Mouse (Mus musculus) forebrain, embryonic 14.5 days (tissue): ENCODE measurements around the gene Speer4c. TPM values are rescaled to one million over a fixed set of nuclear protein-coding genes. Genes with fewer than 3 reads are reported as not detected.
"Not testable (repeated sequence)": the region's sequence is repeated elsewhere in the genome, so short reads cannot be mapped to it uniquely, and the experiment has no call there.

Source experiments
- ATAC-seq: fragments of 200-750 bp; cut with Nextera tagmentation; 2 replicates; pipeline ENCODE4 v1.8.0; 2017; ENCODE audit warnings: mild to moderate bottlenecking, moderate library complexity
- DNase-seq: peaks from one replicate; pipeline ENCODE4 v3.0.0-alpha.2; 2015; ENCODE audit warnings: low spot score
- H3K27ac ChIP-seq: fragments of 300-500 bp; sonication (generic); 2 replicates; pipeline ENCODE4 v1.5.1; 2014; ENCODE audit warnings: low read depth, mild to moderate bottlenecking, control low read depth, low read length, moderate library complexity
- H3K27me3 ChIP-seq: fragments of 300-500 bp; sonication (generic); replicated peaks from 2 replicates; pipeline ENCODE4 v1.6.1; 2014; ENCODE audit warnings: low read length, control low read depth, mixed read lengths; ENCODE audit not compliant: control insufficient read depth, insufficient read depth
- H3K36me3 ChIP-seq: fragments of 300-500 bp; sonication (generic); 2 replicates; pipeline ENCODE4 v1.6.1; 2014; ENCODE audit warnings: low read length, control low read depth; ENCODE audit not compliant: control insufficient read depth, insufficient read depth
- H3K4me1 ChIP-seq: fragments of 300-500 bp; sonication (generic); 2 replicates; pipeline ENCODE4 v1.6.1; 2014; ENCODE audit warnings: antibody characterized with exemption, low read length, control low read depth; ENCODE audit not compliant: control insufficient read depth, insufficient read depth
- H3K4me2 ChIP-seq: fragments of 300-500 bp; sonication (generic); 2 replicates; pipeline ENCODE4 v1.6.1; 2014; ENCODE audit warnings: mild to moderate bottlenecking, control low read depth, low read length
- H3K4me3 ChIP-seq: fragments of 300-500 bp; sonication (generic); 2 replicates; pipeline ENCODE4 v1.5.1; 2014; ENCODE audit warnings: low read depth, low read length, control low read depth
- H3K9ac ChIP-seq: fragments of 300-500 bp; sonication (generic); 2 replicates; pipeline ENCODE4 v1.6.1; 2014; ENCODE audit warnings: mild to moderate bottlenecking, low read length, control low read depth, moderate library complexity
- H3K9me3 ChIP-seq: fragments of 300-500 bp; sonication (generic); replicated peaks from 2 replicates; pipeline ENCODE4 v1.6.1; 2016; ENCODE audit warnings: low read length, control low read depth, mixed read lengths; ENCODE audit not compliant: control insufficient read depth
- WGBS: fragments of 180-500 bp; shearing (Covaris S2); extraction: QIAGEN DNeasy Blood & Tissue Kit; methylation state at CpG from one replicate; pipeline ENCODE4 v1.1.7; 2014; 5-methylcytosine and 5-hydroxymethylcytosine counted together
- polyA plus RNA-seq: library from polyadenylated mRNA; unstranded; fragments of >200 nt; fragmentation: Nextera tagmentation; extraction: Ambion mirVana; gene quantifications from 2 replicates; pipeline ENCODE4 v1.2.1, GENCODE M21; 2014

Speer4c gene
- not detected in 2 replicates for polyA plus RNA-seq

GRCm38 (mm10) chr5:15714171-15714570 lies at the start of gene Speer4c:
Gene Speer4c, minus strand, starts transcription at chr5:15714271.
- not testable (repeated sequence) for H3K9ac ChIP-seq, H3K9me3 ChIP-seq, H3K36me3 ChIP-seq, H3K4me2 ChIP-seq, H3K27ac ChIP-seq, DNase-seq, H3K4me3 ChIP-seq, ATAC-seq, H3K27me3 ChIP-seq, H3K4me1 ChIP-seq

- DNase-seq: no peak
- no peak for ATAC-seq
- no peaks in the 10 kb centered on the region for H3K27me3 ChIP-seq
- 85% methylated on average over 4 of the region's 4 CpGs for WGBS
- no peak overlapping the region for H3K4me3 ChIP-seq
- no peaks in the 10 kb centered on the region; the same call in 1 of the 2 replicates for H3K4me1 ChIP-seq
- no peak overlapping the region for H3K4me2 ChIP-seq
- H3K27ac ChIP-seq: no peak overlapping the region
- no peaks in the 10 kb centered on the region for H3K9me3 ChIP-seq
- H3K9ac ChIP-seq: no peak overlapping the region
- no peaks in the 10 kb centered on the region for H3K36me3 ChIP-seq
Measured at GRCm38 (mm10) chr5:15747478-15748255, 33.6 kb upstream of the Speer4c start.

GRCm38 (mm10) chr5:15734097-15734867 lies 20.2 kb upstream of the Speer4c start:
- Histone ChIP-seq H3K27me3 (no peaks in the 10 kb centered on the region), H3K9me3 (no peaks in the 10 kb centered on the region), H3K4me3 (no peak overlapping the region), H3K4me1 (no peaks in the 10 kb centered on the region), H3K4me2 (no peak overlapping the region), H3K9ac (no peak overlapping the region), H3K27ac (no peak overlapping the region), H3K36me3 (no peaks in the 10 kb centered on the region)
- DNase-seq (no peak), ATAC-seq (no peak)
- 79% methylated on average over 3 of the region's 3 CpGs for WGBS

DNA sequence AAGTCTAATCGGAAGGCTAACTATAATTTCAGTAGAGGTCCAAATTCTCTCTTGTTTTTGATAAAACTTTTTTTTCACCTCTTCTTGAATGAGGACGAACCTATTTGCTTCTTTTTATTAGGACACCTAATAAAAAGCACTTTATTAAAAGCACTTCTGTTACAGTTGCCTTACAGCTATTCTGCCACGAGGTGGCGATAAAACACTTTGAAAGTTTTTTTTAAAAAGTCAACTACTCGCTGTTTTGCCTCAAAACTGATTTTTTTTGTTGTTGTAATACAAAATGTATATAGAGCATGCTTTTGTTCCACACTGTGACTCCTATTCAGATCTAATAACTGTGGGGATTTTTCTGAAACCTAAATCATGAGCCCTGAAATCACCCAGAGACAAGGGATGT lies 11.2 kb downstream of the Speer4c start:
- WGBS: 23% methylated on average over 5 of the region's 5 CpGs
- H3K36me3 ChIP-seq, H3K9me3 ChIP-seq, H3K4me3 ChIP-seq, H3K27me3 ChIP-seq, H3K9ac ChIP-seq, ATAC-seq, H3K4me1 ChIP-seq, H3K4me2 ChIP-seq, H3K27ac ChIP-seq: not testable (repeated sequence)
- peak; percentile 31 for DNase-seq

GRCm38 (mm10) chr5:15697719-15698118 lies 16.4 kb downstream of the Speer4c start:
- not testable (repeated sequence) for H3K4me2 ChIP-seq, H3K27me3 ChIP-seq, H3K36me3 ChIP-seq, H3K4me3 ChIP-seq, ATAC-seq, H3K27ac ChIP-seq, H3K4me1 ChIP-seq, DNase-seq, H3K9me3 ChIP-seq, H3K9ac ChIP-seq
- WGBS: 34% methylated on average over 2 of the region's 2 CpGs

DNA sequence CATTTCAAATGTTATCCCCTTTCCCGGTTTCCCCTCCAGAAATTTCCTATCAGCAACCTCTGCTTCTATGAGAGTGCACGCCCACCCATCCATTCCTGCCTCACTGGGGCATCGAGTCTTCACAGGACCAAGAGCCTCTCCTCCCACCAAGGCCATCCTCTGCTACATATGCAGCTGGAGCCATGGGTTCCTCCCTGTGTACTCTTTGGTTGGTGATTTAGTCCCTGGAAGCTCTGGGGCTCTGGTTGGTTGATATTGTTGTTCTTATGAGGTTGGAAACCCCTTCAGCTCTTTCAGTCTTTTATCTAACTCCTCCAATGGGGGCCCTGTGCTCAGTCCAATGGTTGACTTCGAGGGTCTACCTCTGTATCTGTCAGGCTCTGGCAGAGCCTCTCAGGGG lies 22.2 kb downstream of the Speer4c start:
- not testable (repeated sequence) for H3K36me3 ChIP-seq, H3K9me3 ChIP-seq, H3K4me2 ChIP-seq, DNase-seq, ATAC-seq, H3K27ac ChIP-seq, H3K4me1 ChIP-seq, H3K27me3 ChIP-seq, H3K4me3 ChIP-seq, H3K9ac ChIP-seq
- WGBS: 90% methylated on average over 4 of the region's 4 CpGs

GRCm38 (mm10) chr5:15690822-15691221 lies 23.2 kb downstream of the Speer4c start:
- not testable (repeated sequence) for H3K4me3 ChIP-seq, H3K36me3 ChIP-seq, H3K4me2 ChIP-seq, H3K27ac ChIP-seq, H3K27me3 ChIP-seq, ATAC-seq, H3K9ac ChIP-seq, H3K4me1 ChIP-seq, H3K9me3 ChIP-seq
- DNase-seq: peak; percentile 1
- 79% methylated on average over 4 of the region's 4 CpGs for WGBS

- ATAC-seq (peak; percentile 79), DNase-seq (peak; percentile 6)
- H3K9me3 ChIP-seq, H3K27ac ChIP-seq, H3K36me3 ChIP-seq, H3K4me3 ChIP-seq, H3K9ac ChIP-seq, H3K4me2 ChIP-seq, H3K27me3 ChIP-seq, H3K4me1 ChIP-seq: not testable (repeated sequence)
- WGBS: 74% methylated on average over 6 of the region's 6 CpGs
Measured at GRCm38 (mm10) chr5:15689659-15690213, 24.3 kb downstream of the Speer4c start.
